Mouse (Mus musculus) kidney, adult 2 months (tissue): ENCODE results near the gene Gm28729. TPM values are rescaled to one million over a fixed set of nuclear protein-coding genes. Genes with fewer than 3 reads are reported as not detected.
A peak's percentile ranks its signal among the peaks of the same experiment; 100 is the strongest.
"Not testable (repeated sequence)": the region's sequence is repeated elsewhere in the genome, so short reads cannot be mapped to it uniquely, and the experiment has no call there.

ENCODE experiments used
- DNase-seq: peaks from one replicate; pipeline ENCODE4 v3.0.0; 2021
- H3K27ac ChIP-seq: fragments of 200-500 bp; 2 replicates; pipeline ENCODE4 v1.5.1; 2012; ENCODE audit warnings: low read depth, low read length, control low read depth, inconsistent platforms; ENCODE audit not compliant: insufficient read depth
- H3K27me3 ChIP-seq: fragments of 200-500 bp; replicated peaks from 2 replicates; pipeline ENCODE4 v1.6.1; 2012; ENCODE audit warnings: mild to moderate bottlenecking, moderate library complexity, low read length, inconsistent platforms; ENCODE audit not compliant: control insufficient read depth, insufficient read depth
- H3K36me3 ChIP-seq: fragments of 200-500 bp; 2 replicates; pipeline ENCODE4 v1.6.1; 2012; ENCODE audit warnings: mild to moderate bottlenecking, moderate library complexity, low read length, inconsistent platforms; ENCODE audit not compliant: control insufficient read depth, insufficient read depth
- H3K4me1 ChIP-seq: fragments of 200-500 bp; 2 replicates; pipeline ENCODE4 v1.6.1; 2011; ENCODE audit warnings: low read length; ENCODE audit not compliant: control insufficient read depth, insufficient read depth
- H3K4me3 ChIP-seq: fragments of 200-500 bp; 2 replicates; pipeline ENCODE4 v1.5.1; 2011; ENCODE audit warnings: mild to moderate bottlenecking, low read depth, low read length, control low read depth; ENCODE audit not compliant: insufficient read depth
- CTCF ChIP-seq: fragments of 200-500 bp; conservative IDR thresholded peaks from 2 replicates; pipeline ENCODE4 v1.5.1; 2011; ENCODE audit warnings: low read depth, mild to moderate bottlenecking, control low read depth, low read length, moderate library complexity, mixed read lengths; ENCODE audit not compliant: insufficient read depth, insufficient read length
- POLR2A ChIP-seq: fragments of 200-500 bp; IDR thresholded peaks from one replicate; pipeline ENCODE4 v1.6.1; 2011; ENCODE audit warnings: low read depth, low read length, control low read depth
- WGBS: fragments of 180-500 bp; shearing (Covaris S2); methylation state at CpG from one replicate; pipeline ENCODE4 v1.1.7; 2018; 5-methylcytosine and 5-hydroxymethylcytosine counted together
- polyA plus RNA-seq: library from polyadenylated mRNA; depleted of rRNA; stranded (reverse); fragments of >200 nt; gene quantifications from 2 replicates; pipeline ENCODE4 v1.2.3, GENCODE M21; 2012

Gm28729 gene
- polyA plus RNA-seq, 1 experiment = not detected

DNA sequence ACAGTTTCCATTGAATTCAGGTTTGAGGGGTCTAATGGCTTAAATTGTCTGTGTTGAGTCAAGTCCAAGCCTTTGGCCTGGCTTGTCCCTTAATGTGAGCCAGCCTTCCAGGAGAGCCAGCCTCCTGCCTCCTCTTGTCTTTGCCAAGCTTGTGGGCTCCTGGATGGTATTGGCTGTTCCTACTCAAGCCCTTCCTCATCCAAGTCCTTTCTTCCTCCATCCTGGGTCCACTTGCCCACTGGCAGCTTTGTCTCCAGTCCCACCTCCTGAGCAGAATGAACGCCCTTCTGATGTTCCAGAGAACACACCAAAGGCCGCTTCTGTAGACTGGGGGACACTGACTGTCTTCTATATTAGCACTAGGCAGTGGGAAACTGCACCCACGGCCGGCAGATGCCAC, 19.9 kb downstream of the Gm28729 start:
- Histone ChIP-seq H3K36me3 (no peaks in the 10 kb centered on the region), H3K27me3 (no peaks in the 10 kb centered on the region), H3K27ac (no peak overlapping the region), H3K4me3 (no peak overlapping the region), H3K4me1 (0 out of 2 replicates have a peak, but pooled peaks cover 2% of the 10 kb centered on the region)
- DNase-seq = no peak
- 97% methylated on average over 4 of the region's 4 CpGs for WGBS
- TF ChIP-seq CTCF (no peak), POLR2A (no peak)

DNA sequence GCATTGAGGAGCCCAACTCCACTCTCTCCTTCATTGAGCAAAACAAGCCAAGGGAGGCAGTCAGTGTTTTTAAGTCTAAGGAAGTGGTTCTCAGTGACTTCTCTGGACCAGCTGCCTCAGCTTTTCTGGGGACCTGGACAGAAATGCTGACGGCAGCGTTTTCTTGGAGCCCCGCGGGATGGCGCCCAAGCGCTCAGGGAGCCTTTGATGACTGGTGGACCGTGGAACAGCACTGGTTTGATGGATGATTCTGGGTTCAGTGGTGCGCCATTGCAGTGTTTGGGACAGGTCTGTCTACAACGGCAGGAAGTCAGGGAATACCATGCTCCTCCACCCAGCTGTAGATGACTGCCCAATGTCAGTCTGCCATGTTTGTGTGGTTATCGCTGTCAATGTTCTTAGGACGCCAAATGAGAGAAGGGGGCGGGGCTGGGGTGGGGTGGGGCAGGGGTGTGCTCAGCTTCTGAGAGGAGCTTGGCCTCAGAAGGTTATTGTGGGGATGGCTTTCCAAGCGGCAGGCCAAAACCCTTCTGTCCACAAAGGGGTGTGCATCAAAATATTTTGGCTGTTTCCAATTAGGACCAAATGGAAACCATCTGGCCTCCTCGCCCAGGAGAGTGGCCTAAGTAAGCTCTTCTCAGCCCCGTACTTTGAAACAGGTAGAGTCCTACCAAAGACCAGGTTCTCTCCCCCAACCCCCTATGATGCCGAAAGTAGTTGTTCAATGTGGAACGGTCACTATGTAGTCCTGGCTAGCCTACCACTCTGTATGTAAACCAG, 20.8 kb downstream of the Gm28729 start:
- no peak overlapping the region for H3K27ac ChIP-seq
- H3K36me3 ChIP-seq = no peaks in the 10 kb centered on the region
- WGBS = 75% methylated on average over 17 of the region's 17 CpGs
- 0 out of 2 replicates have a peak, but pooled peaks cover 2% of the 10 kb centered on the region for H3K4me1 ChIP-seq
- H3K4me3 ChIP-seq = no peak overlapping the region
- H3K27me3 ChIP-seq = no peaks in the 10 kb centered on the region
- TF ChIP-seq CTCF = no peak
- no peak for TF ChIP-seq POLR2A
- no peak for DNase-seq

GRCm38 (mm10) chr9:96502856-96503610, 22.0 kb downstream of the Gm28729 start:
- no peak overlapping the region for H3K27ac ChIP-seq
- DNase-seq = peak; percentile 55
- 0 out of 2 replicates have a peak, but pooled peaks cover 2% of the 10 kb centered on the region for H3K4me1 ChIP-seq
- 51% methylated on average over 6 of the region's 6 CpGs for WGBS
- H3K36me3 ChIP-seq = no peaks in the 10 kb centered on the region
- no peak overlapping the region for H3K4me3 ChIP-seq
- H3K27me3 ChIP-seq = no peaks in the 10 kb centered on the region
- no peak for TF ChIP-seq CTCF

DNA sequence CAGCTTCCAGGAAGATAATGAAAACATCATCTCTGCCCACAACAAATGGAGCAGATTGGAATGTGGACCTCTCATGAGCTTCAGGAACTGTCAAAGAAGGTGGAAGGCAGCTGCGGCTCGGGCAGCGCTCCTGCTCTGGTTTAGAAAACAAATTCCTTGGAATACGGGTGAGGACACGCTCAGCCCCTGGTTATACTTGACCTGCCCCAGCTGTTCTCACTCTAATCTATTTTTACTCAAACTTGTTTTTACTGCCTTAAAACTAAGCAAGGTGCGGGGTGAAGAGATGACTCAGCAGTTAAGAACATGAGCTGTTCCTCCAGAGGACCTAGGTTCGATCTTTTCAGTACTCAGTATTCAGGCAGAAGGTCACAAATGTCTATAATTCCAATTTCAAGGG, 23.8 kb downstream of the Gm28729 start:
- H3K4me1 ChIP-seq = 0 out of 2 replicates have a peak, but pooled peaks cover 2% of the 10 kb centered on the region
- 53% methylated on average over 7 of the region's 7 CpGs for WGBS
- DNase-seq = no peak
- no peak for TF ChIP-seq POLR2A
- no peaks in the 10 kb centered on the region for H3K36me3 ChIP-seq
- no peaks in the 10 kb centered on the region for H3K27me3 ChIP-seq
- H3K27ac ChIP-seq = no peak overlapping the region
- no peak overlapping the region for H3K4me3 ChIP-seq

- Histone ChIP-seq H3K27me3 (no peaks in the 10 kb centered on the region), H3K27ac (no peak overlapping the region)
- WGBS = 22% methylated on average over 3 of the region's 3 CpGs
Observed at GRCm38 (mm10) chr9:96493212-96493611, 31.9 kb downstream of the Gm28729 start.

DNA sequence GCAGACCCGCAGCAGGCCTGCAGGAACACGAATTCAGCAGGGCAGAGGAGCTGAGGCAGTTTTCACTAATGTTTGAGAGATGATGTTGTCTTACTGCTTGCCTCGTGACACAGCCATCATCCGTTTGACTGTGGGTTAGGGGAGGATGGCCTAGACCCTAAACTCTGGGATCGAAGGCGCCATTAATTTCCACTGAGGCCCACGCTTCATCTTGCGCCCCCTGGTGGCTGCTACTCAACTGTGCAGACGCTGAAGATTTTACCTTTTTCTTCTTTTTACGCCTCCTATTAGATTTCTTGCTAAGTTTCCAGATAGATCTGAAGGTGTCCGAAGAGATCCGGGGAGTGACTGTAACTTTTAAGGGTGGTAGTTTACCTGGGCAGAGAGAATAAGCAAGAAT, 33.3 kb downstream of the Gm28729 start:
- DNase-seq = peak; percentile 31
- H3K27me3 ChIP-seq = no peaks in the 10 kb centered on the region
- WGBS = 46% methylated on average over 12 of the region's 12 CpGs
- no peaks in the 10 kb centered on the region for H3K4me1 ChIP-seq
- TF ChIP-seq CTCF = peak; percentile 75
- no peak for TF ChIP-seq POLR2A
- H3K27ac ChIP-seq = no peak overlapping the region
- no peaks in the 10 kb centered on the region for H3K36me3 ChIP-seq
- no peak overlapping the region for H3K4me3 ChIP-seq

More at GRCm38 (mm10) chr9:96493212-96493611, 31.9 kb downstream of the Gm28729 start:
- Histone ChIP-seq H3K4me1 (no peaks in the 10 kb centered on the region), H3K4me3 (no peak overlapping the region), H3K36me3 (no peaks in the 10 kb centered on the region)
- TF ChIP-seq POLR2A (no peak), CTCF (no peak)
- DNase-seq = peak; percentile 25

DNA sequence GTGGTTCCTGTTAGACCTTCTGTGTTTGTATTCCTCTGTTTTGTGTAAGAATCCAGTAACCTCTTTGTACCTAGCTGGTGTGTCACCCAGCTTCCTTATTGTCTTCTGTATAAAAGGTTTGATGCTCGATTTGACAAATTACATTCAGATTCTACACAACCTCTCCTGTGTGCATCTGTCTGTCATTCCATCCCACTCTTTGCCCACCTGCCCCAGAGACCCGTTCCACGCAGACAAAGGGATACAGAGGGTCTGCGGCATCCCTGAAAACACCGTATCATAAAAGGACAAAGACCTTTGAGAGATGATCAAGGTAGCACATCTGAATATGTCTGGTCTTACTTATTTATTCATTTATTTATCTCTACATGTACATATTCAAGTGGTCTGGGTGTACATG, 37.2 kb downstream of the Gm28729 start:
- H3K4me1 ChIP-seq, H3K27me3 ChIP-seq, H3K36me3 ChIP-seq, H3K27ac ChIP-seq, H3K4me3 ChIP-seq, DNase-seq: not testable (repeated sequence)
- WGBS = 93% methylated on average over 5 of the region's 5 CpGs
